Mouse (Mus musculus) lung, postnatal 0 days (tissue): ENCODE results near the gene Isg20.

Experiments
- CTCF ChIP-seq: IDR thresholded peaks from 2 replicates; pipeline ENCODE4 v1.5.1; 2016; ENCODE audit warnings: antibody characterized with exemption, mild to moderate bottlenecking
- EP300 ChIP-seq: IDR thresholded peaks from 2 replicates; pipeline ENCODE4 v1.6.1; 2016; ENCODE audit warnings: antibody characterized with exemption, mild to moderate bottlenecking, control low read depth

DNA sequence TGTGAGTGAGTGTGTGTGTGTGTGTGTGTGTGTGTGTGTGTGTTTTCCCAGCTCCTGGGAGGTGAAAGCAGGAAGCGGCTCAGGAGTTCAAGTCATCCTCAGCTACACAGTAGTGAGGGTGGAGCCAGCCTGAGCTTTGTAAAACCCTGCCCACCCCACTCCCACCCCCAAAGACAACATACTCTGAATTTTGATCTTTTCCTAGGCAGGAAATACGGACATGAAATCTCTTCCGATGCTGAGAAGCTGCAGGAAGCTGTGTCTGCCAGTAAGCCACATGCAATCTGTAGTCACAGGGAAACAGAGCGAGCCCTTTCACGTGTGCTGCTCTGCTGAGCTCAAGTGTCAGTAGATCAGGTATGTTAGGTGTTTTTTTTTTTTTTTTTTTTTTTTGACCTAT is 44.5 kb upstream of the Isg20 start:
- TF ChIP-seq CTCF (no peak), EP300 (no peak)
